Mouse (Mus musculus) thymus, adult 2 months (tissue): ENCODE results near the gene Stk4.

ENCODE experiments used
- CTCF ChIP-seq: fragments of 200-500 bp; IDR thresholded peaks from 2 replicates; pipeline ENCODE4 v1.5.1; 2012; ENCODE audit warnings: mild to moderate bottlenecking, control low read depth, low read length, moderate library complexity, borderline replicate concordance; ENCODE audit not compliant: control insufficient read depth, poor library complexity, insufficient read depth; ENCODE audit errors: extremely low read depth
- POLR2A ChIP-seq: fragments of 200-500 bp; IDR thresholded peaks from 2 replicates; pipeline ENCODE4 v1.6.1; 2012; ENCODE audit warnings: mild to moderate bottlenecking, low read length, control low read depth, moderate library complexity; ENCODE audit not compliant: control insufficient read depth, poor library complexity, insufficient read depth; ENCODE audit errors: extremely low read depth

DNA sequence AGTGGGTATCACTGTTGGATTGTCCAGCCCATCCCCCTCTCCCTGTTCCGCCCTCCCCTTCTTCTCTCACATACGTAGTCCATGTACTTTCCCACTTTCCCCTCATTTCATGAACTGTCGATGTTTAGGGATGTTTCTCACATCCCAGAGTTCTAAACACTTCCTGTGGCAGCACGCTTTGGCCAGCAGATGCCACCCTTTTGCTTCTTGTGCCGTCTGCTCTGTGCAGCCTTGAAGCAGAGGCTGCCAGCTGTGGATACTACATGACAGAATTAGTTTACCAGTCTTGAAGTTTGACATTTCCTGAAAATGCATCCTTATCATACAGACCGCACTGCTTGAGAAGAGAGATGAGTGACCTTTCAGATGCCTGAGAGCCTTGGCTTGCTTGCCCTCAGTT, 64.4 kb downstream of the Stk4 start:
- no peak for TF ChIP-seq CTCF
- no peak for TF ChIP-seq POLR2A
